Mouse (Mus musculus) heart, embryonic 11.5 days (tissue): ENCODE measurements around the gene Lrrc47. TPM values are rescaled to one million over a fixed set of nuclear protein-coding genes. Genes with fewer than 3 reads are reported as not detected.

Source experiments
- ATAC-seq: fragments of 200-750 bp; cut with Nextera tagmentation; replicated peaks from 2 replicates; pipeline ENCODE4 v1.8.0; 2017; ENCODE audit warnings: moderate library complexity; ENCODE audit not compliant: insufficient number of reproducible peaks, low FRiP score, low TSS enrichment
- H3K27ac ChIP-seq: fragments of 300-500 bp; sonication (generic); 2 replicates; pipeline ENCODE4 v1.5.1; 2014; ENCODE audit warnings: mild to moderate bottlenecking, low read depth, low read length
- H3K27me3 ChIP-seq: fragments of 300-500 bp; sonication (generic); 2 replicates; pipeline ENCODE4 v1.6.1; 2014; ENCODE audit warnings: mild to moderate bottlenecking, low read length, mixed read lengths; ENCODE audit not compliant: control insufficient read depth, insufficient read depth
- H3K36me3 ChIP-seq: fragments of 300-500 bp; sonication (generic); 2 replicates; pipeline ENCODE4 v1.6.1; 2014; ENCODE audit warnings: mild to moderate bottlenecking, low read length, moderate library complexity, mixed read lengths; ENCODE audit not compliant: control insufficient read depth, insufficient read depth
- H3K4me1 ChIP-seq: fragments of 300-500 bp; sonication (generic); 2 replicates; pipeline ENCODE4 v1.6.1; 2014; ENCODE audit warnings: low read length; ENCODE audit not compliant: control insufficient read depth, insufficient read depth
- H3K4me2 ChIP-seq: fragments of 300-500 bp; sonication (generic); 2 replicates; pipeline ENCODE4 v1.6.1; 2014; ENCODE audit warnings: mild to moderate bottlenecking, moderate library complexity
- H3K4me3 ChIP-seq: fragments of 300-500 bp; sonication (generic); 2 replicates; pipeline ENCODE4 v1.5.1; 2014; ENCODE audit warnings: low read depth, low read length
- H3K9ac ChIP-seq: fragments of 300-500 bp; sonication (generic); 2 replicates; pipeline ENCODE4 v1.6.1; 2014; ENCODE audit warnings: mild to moderate bottlenecking, low read depth, low read length, moderate library complexity
- H3K9me3 ChIP-seq: fragments of 300-500 bp; sonication (generic); replicated peaks from 2 replicates; pipeline ENCODE4 v1.6.1; 2016; ENCODE audit warnings: low read length; ENCODE audit not compliant: control insufficient read depth
- WGBS: fragments of 180-500 bp; shearing (Covaris S2); extraction: QIAGEN DNeasy Blood & Tissue Kit; methylation state at CpG from one replicate; pipeline ENCODE4 v1.1.7; 2014; ENCODE audit not compliant: insufficient replicate concordance; 5-methylcytosine and 5-hydroxymethylcytosine counted together
- polyA plus RNA-seq: library from polyadenylated mRNA; unstranded; fragments of >200 nt; fragmentation: Nextera tagmentation; extraction: Ambion mirVana; gene quantifications from 2 replicates; pipeline ENCODE4 v1.2.1, GENCODE M21; 2014

Lrrc47 gene
- polyA plus RNA-seq, 1 experiment from 2014 or later: 14.7 TPM

DNA sequence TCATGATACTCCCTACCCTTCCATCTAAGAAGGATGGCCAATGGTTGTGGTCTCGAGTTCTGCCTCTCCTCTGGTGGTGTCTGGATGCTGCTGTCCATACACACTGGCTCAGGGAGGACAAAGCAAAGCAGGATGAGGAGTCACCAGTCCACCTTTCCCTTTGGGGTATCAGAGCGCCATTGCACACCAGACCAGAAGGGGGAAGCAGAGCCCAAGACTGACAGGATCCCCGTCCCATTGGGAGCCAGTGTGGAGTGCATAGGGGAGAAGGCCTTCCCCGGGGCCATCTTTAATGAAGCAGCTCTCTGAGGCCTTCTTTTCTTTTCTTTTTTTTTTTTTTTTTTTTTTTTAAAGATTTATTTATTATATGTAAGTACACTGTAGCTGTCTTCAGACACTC is 41.5 kb downstream of the Lrrc47 start:
- ATAC-seq: no peak
- no peak overlapping the region for H3K9ac ChIP-seq
- no peak overlapping the region for H3K4me3 ChIP-seq
- H3K4me1 ChIP-seq: no peaks in the 10 kb centered on the region
- H3K27me3 ChIP-seq: peaks cover 5% of the 10 kb centered on the region
- H3K36me3 ChIP-seq: no peaks in the 10 kb centered on the region
- WGBS: 50% methylated on average over 4 of the region's 4 CpGs
- H3K27ac ChIP-seq: no peak overlapping the region
- no peaks in the 10 kb centered on the region for H3K9me3 ChIP-seq
- no peak overlapping the region for H3K4me2 ChIP-seq

DNA sequence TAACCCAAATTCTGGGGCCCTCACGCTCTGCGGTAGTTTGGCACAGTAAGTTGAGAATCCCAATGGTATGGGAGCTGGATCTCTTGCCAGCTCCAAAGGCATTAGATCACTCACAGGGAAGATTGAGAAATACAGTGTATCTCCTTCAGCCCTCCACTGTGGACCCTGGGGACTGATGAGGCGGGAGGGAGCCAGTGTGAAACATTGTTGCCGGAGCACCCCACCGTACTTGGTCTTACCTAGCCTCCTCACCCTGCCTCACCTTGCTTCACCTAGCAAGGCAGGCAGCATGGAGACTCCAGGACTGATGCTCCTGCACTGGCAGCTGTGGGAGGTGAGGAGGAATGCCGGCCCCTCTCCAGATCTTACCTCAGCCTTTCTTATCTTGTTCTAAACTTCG is 44.0 kb downstream of the Lrrc47 start:
- WGBS: 72% methylated on average over 7 of the region's 7 CpGs
- H3K36me3 ChIP-seq: no peaks in the 10 kb centered on the region
- H3K27me3 ChIP-seq: peaks cover 10% of the 10 kb centered on the region
- no peak overlapping the region for H3K4me2 ChIP-seq
- no peak overlapping the region for H3K27ac ChIP-seq
- ATAC-seq: no peak
- H3K4me3 ChIP-seq: no peak overlapping the region
- H3K9me3 ChIP-seq: no peaks in the 10 kb centered on the region
- H3K4me1 ChIP-seq: no peaks in the 10 kb centered on the region
- no peak overlapping the region for H3K9ac ChIP-seq

DNA sequence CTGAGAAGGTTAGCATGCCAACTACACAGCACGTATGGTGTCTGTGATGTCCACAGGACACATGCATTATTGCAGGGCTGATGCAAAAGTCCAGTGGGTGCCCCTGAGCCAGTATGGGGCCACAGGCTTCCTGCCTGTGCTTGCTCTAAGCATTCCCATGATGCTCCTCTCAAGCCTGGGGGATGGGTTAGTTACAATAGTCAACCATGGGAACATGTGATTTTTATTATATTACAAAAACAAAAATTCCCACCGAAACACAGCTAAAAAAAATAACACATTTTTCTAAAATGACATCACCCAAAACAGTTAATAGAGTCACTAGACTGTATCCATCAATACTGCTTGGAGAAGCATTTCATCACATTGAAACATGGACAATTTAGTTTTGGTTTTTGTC is 44.5 kb downstream of the Lrrc47 start:
- H3K4me3 ChIP-seq: no peak overlapping the region
- H3K9me3 ChIP-seq: no peaks in the 10 kb centered on the region
- H3K27ac ChIP-seq: no peak overlapping the region
- no peak for ATAC-seq
- WGBS: 68% methylated on average over 2 of the region's 2 CpGs
- H3K36me3 ChIP-seq: no peaks in the 10 kb centered on the region
- H3K4me1 ChIP-seq: no peaks in the 10 kb centered on the region
- H3K27me3 ChIP-seq: peaks cover 10% of the 10 kb centered on the region
- no peak overlapping the region for H3K4me2 ChIP-seq
- H3K9ac ChIP-seq: no peak overlapping the region

DNA sequence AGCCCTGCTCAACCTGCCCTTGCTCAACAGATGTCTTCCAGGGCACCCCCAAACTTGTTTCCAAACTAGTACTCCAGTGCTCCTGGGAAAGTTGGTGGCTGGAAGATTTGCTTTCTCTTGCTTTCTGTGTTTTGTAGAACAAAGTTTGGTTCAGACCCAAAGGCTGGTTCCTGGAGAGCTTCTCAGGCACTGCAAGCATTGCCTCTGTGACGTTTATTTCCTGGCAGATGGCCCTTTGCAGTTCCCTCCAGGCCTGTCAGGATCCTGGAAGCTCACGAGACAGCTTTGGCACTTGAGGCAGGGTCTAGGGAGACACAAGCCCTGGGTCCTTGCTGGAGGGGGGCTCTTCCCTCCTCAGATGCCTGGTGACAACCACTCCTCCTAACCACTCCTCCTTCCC is 45.1 kb downstream of the Lrrc47 start:
- Histone ChIP-seq H3K36me3 (no peaks in the 10 kb centered on the region), H3K9me3 (no peaks in the 10 kb centered on the region), H3K4me3 (no peak overlapping the region), H3K27ac (no peak overlapping the region), H3K4me1 (no peaks in the 10 kb centered on the region), H3K27me3 (peaks cover 11% of the 10 kb centered on the region), H3K9ac (no peak overlapping the region), H3K4me2 (no peak overlapping the region)
- no peak for ATAC-seq
- 37% methylated on average over 2 of the region's 2 CpGs for WGBS

DNA sequence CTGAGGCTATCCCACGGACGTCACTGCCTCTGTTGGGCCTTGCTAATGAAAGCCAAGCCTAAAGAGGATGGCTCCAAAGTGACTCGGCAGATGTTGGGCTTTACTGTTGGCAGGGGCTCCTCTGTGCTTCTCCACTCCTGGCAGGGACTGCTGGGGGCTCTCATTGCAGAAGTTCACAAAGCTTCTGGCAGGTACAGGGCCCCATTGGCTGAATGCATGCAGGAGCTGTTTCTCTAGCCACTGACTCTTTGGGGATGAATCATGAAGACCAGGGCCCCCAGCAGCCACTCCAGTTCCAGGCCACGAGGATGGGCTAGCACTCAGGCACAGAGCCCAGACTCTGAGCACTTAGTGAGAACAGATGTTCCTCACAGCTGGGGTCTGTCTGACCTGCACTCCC is 46.2 kb downstream of the Lrrc47 start:
- ATAC-seq: no peak
- peaks cover 15% of the 10 kb centered on the region for H3K27me3 ChIP-seq

DNA sequence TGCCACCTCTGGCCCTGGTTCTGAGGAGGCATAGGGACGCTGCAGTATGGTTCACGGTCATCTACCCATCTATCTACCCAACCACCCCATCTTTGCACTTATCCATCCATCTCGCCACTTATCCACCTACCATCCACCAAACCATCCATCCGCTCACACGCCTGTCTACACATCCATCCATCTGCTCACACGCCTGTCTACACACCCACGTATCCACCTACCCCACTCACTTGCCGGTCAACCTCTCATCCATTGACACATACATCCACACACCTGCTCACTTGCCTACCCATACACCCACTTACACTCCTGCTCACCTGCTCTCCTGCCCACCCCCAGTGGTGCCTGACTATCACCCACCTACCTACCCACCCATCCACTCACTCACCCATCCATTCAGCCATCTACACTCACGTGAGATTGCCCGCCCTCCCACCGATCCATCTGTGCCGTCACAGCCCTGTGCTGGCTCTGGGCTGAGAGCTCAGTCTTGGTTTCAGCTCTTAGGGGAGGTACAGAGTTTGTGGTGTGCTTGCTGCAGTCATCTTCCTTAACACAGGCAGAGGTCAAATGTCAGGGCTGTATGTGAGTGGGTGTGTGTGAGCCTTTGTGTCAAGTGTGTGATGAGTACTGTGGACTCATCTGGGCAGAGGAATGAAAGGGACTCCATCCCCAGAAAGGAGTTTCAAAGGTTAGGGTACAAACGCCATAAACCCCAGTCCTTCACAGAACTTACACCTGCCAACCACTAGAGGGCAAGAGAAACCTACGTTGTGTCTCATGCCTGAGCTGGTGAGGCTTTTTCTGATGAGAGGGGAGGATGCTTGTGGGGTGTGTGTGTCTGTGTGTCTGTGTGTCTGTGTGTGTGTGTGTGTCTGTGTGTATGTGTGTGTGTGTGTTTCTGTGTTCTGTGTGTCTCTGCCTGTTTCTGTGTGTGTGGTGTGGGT is 53.6 kb downstream of the Lrrc47 start:
- no peak overlapping the region for H3K4me3 ChIP-seq
- no peak overlapping the region for H3K27ac ChIP-seq
- no peak overlapping the region for H3K9ac ChIP-seq
- no peaks in the 10 kb centered on the region for H3K4me1 ChIP-seq
- no peaks in the 10 kb centered on the region for H3K9me3 ChIP-seq
- ATAC-seq: no peak; the same call in 1 of the 2 replicates
- peaks cover 23% of the 10 kb centered on the region for H3K27me3 ChIP-seq
- no peak overlapping the region for H3K4me2 ChIP-seq
- no peaks in the 10 kb centered on the region for H3K36me3 ChIP-seq
- 55% methylated on average over 14 of the region's 14 CpGs for WGBS

More for the DNA sequence above, 46.2 kb downstream of the Lrrc47 start:
- Histone ChIP-seq H3K27ac (no peak overlapping the region), H3K4me1 (no peaks in the 10 kb centered on the region), H3K9ac (no peak overlapping the region), H3K36me3 (no peaks in the 10 kb centered on the region), H3K4me3 (no peak overlapping the region), H3K4me2 (no peak overlapping the region), H3K9me3 (no peaks in the 10 kb centered on the region)
- WGBS: 51% methylated on average over 4 of the region's 4 CpGs

DNA sequence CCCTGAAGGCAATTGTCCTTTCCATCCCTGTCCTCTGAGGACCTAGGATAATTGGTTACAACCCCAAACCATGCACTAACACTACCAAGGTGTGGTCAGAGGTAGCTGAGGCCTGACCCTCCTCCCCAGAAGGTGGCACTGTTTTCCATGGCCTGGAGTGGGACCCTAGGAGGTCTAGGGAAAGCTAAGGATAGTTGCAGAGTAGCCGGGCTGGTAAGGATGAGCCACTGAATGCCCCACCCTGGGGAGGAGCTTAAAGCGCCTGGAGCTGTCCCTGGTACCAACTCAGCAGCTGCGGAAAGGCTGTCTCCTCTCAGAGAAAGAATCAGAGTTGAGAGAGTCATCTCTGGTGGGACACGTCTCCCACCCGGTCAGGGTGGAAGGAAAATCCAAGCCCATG is 59.4 kb downstream of the Lrrc47 start:
- H3K27me3 ChIP-seq: peaks cover 49% of the 10 kb centered on the region
- H3K4me2 ChIP-seq: no peak overlapping the region
- H3K9me3 ChIP-seq: no peaks in the 10 kb centered on the region
- H3K4me1 ChIP-seq: no peaks in the 10 kb centered on the region
- no peaks in the 10 kb centered on the region for H3K36me3 ChIP-seq
- no peak overlapping the region for H3K9ac ChIP-seq
- H3K4me3 ChIP-seq: no peak overlapping the region
- ATAC-seq: no peak
- 0% methylated on average over 5 of the region's 5 CpGs for WGBS
- no peak overlapping the region for H3K27ac ChIP-seq
